Mouse (Mus musculus): Measurements from ENCODE around the gene Rpl29. TPM values are rescaled to one million over a fixed set of nuclear protein-coding genes. Genes with fewer than 3 reads are reported as not detected.

The Rpl29 gene
- polyA plus RNA-seq, 1 experiment = 788 TPM

Other genes with a start within 250 kb of the Rpl29 start
- 14.6 and 15.7 TPM in 2 replicates for gene Ppm1m, start 229.7 kb upstream of the Rpl29 start, polyA plus RNA-seq (2012; rRNA removed)
- 33.5 and 33.6 TPM in 2 replicates for gene Twf2, start 226.3 kb upstream of the Rpl29 start, polyA plus RNA-seq (2012; rRNA removed)
- 3.3 and 6.0 TPM in 2 replicates for gene Tlr9, start 206.9 kb upstream of the Rpl29 start, polyA plus RNA-seq (2012; rRNA removed)
- 106 and 167 TPM in 2 replicates for gene Alas1, start 180.8 kb upstream of the Rpl29 start, polyA plus RNA-seq (2012; rRNA removed)
- 19.7 and 23.2 TPM in 2 replicates for gene Poc1a, start 148.4 kb upstream of the Rpl29 start, polyA plus RNA-seq (2012; rRNA removed)
- gene Dusp7, start 60.8 kb upstream of the Rpl29 start, polyA plus RNA-seq (2012; rRNA removed) = 12.6 and 15.2 TPM in 2 replicates
- gene Acy1, start 8.9 kb downstream of the Rpl29 start, polyA plus RNA-seq (2012; rRNA removed) = 88.7 and 135 TPM in 2 replicates
- gene Abhd14b, start 18.0 kb downstream of the Rpl29 start, polyA plus RNA-seq (2012; rRNA removed) = 58.1 and 64.3 TPM in 2 replicates
- 43.9 and 46.5 TPM in 2 replicates for gene Abhd14a, start 18.2 kb downstream of the Rpl29 start, polyA plus RNA-seq (2012; rRNA removed)
- 15.4 and 17.4 TPM in 2 replicates for gene Pcbp4, start 23.8 kb downstream of the Rpl29 start, polyA plus RNA-seq (2012; rRNA removed)
- gene Gpr62, start 36.5 kb downstream of the Rpl29 start, polyA plus RNA-seq (2012; rRNA removed) = 0.05 and 0.21 TPM in 2 replicates
- gene Rrp9, start 46.5 kb downstream of the Rpl29 start, polyA plus RNA-seq (2012; rRNA removed) = 24.4 and 28.9 TPM in 2 replicates
- 19.5 and 31.6 TPM in 2 replicates for gene Parp3, start 47.5 kb downstream of the Rpl29 start, polyA plus RNA-seq (2012; rRNA removed)
- gene Iqcf1, start 70.5 kb downstream of the Rpl29 start, polyA plus RNA-seq (2012; rRNA removed) = not detected in 2 replicates
- not detected in 2 replicates for gene Iqcf5, start 85.1 kb downstream of the Rpl29 start, polyA plus RNA-seq (2012; rRNA removed)
- not detected in 2 replicates for gene Iqcf3, start 132.2 kb downstream of the Rpl29 start, polyA plus RNA-seq (2012; rRNA removed)
- not detected in 2 replicates for gene Iqcf4, start 141.5 kb downstream of the Rpl29 start, polyA plus RNA-seq (2012; rRNA removed)
- not detected in 2 replicates for gene Iqcf6, start 197.1 kb downstream of the Rpl29 start, polyA plus RNA-seq (2012; rRNA removed)
- 0.16 and 0.25 TPM in 2 replicates for gene Grm2, start 226.6 kb downstream of the Rpl29 start, polyA plus RNA-seq (2012; rRNA removed)